ENCODE assay signal across 8 mouse cellular contexts in genomic region chr17:70747731-70748475, GRCm38 (mm10).
DNase-seq lines count a peak whose midpoint lies in the region; ATAC-seq and TF ChIP-seq lines count a peak whose summit lies in the region.

No protein-coding gene starts in this region.

- TF ChIP-seq CTCF in MEL (IDR thresholded peaks at IDR 0.05 in 2 of 3, conservative IDR thresholded peaks at IDR 0.05 in 1 of 3; ENCODE audit: control insufficient read depth in 1 of 3, insufficient read depth in 1 of 3, low read depth in 2 of 3, low read length in 3 of 3, poor library complexity in 1 of 3, severe bottlenecking in 1 of 3): no peak
- TF ChIP-seq CTCF in hindbrain, postnatal 0 days (IDR thresholded peaks at IDR 0.05; ENCODE audit: low read depth): no peak

- no peak overlapping the region for H3K27ac ChIP-seq in MEL (ENCODE audit: control insufficient read depth, low read depth, low read length)
- H3K27ac ChIP-seq in forebrain, embryonic 13.5 days: peak overlapping the region; percentile 32; the same call in 1 of the 2 replicates
- H3K27ac ChIP-seq in hindbrain, postnatal 0 days: peak overlapping the region; percentile 68
- peak overlapping the region; percentile 79 for H3K27ac ChIP-seq in lung, embryonic 16.5 days (ENCODE audit: low read length)

- whole genome bisulfite sequencing in forebrain, embryonic 13.5 days: under 1% methylated on average over 23 of the region's 23 CpGs
- 7% methylated on average over 23 of the region's 23 CpGs for WGBS in hindbrain, postnatal 0 days
- 2% methylated on average over 23 of the region's 23 CpGs for WGBS in lung, embryonic 16.5 days

- H3K9ac ChIP-seq in MEL (ENCODE audit: control insufficient read depth, low read depth, low read length, poor library complexity, severe bottlenecking): no peak overlapping the region
- H3K9ac ChIP-seq in forebrain, embryonic 13.5 days: peak overlapping the region; percentile 54
- H3K9ac ChIP-seq in hindbrain, postnatal 0 days (replicated peaks; ENCODE audit: low read length): 0 out of 2 replicates have a peak overlapping the region, but pooled peaks have one; percentile 9
- peak overlapping the region; percentile 67 for H3K9ac ChIP-seq in lung, embryonic 16.5 days (ENCODE audit: low read length)

- peaks cover 0 to 21% of the 10 kb centered on the region in 2 experiments; a peak in 2 of 4 replicates for H3K36me3 ChIP-seq in MEL (ENCODE audit: control insufficient read depth in 1 of 2, insufficient read depth in 2 of 2, low read length in 2 of 2)
- H3K36me3 ChIP-seq in forebrain, embryonic 13.5 days (ENCODE audit: poor library complexity, severe bottlenecking): no peaks in the 10 kb centered on the region
- H3K36me3 ChIP-seq in hindbrain, postnatal 0 days (ENCODE audit: insufficient read depth, low read length): no peaks in the 10 kb centered on the region
- H3K36me3 ChIP-seq in lung, embryonic 16.5 days (ENCODE audit: control insufficient read depth, insufficient read depth, low read length): no peaks in the 10 kb centered on the region

- peak; percentile 86 for DNase-seq in 3T3-L1 (ENCODE audit: low read depth, low spot score)
- DNase-seq in MEL (ENCODE audit: low read depth, low spot score): peak; percentile 45
- peak; percentile 48 for DNase-seq in hindbrain, postnatal 0 days (ENCODE audit: low spot score)
- peak; percentile 67 for DNase-seq in retina, postnatal 1 day
- DNase-seq in cerebellum, adult 9-10 months: no peak
- no peak for DNase-seq in natural killer cell, adult 2 months (ENCODE audit: low spot score in 2 of 2)

- H3K9me3 ChIP-seq in MEL (replicated peaks; ENCODE audit: insufficient read depth, low read length): no peaks in the 10 kb centered on the region
- no peaks in the 10 kb centered on the region for H3K9me3 ChIP-seq in forebrain, embryonic 13.5 days (replicated peaks)
- no peaks in the 10 kb centered on the region for H3K9me3 ChIP-seq in hindbrain, postnatal 0 days (ENCODE audit: low read length)
- H3K9me3 ChIP-seq in lung, embryonic 16.5 days (ENCODE audit: control insufficient read depth, low read length): no peaks in the 10 kb centered on the region

- peaks cover 3 to 27% of the 10 kb centered on the region in 2 experiments; a peak in 3 of 4 replicates for H3K4me1 ChIP-seq in MEL (ENCODE audit: control insufficient read depth in 1 of 2, insufficient read depth in 2 of 2, low read length in 2 of 2)
- peaks cover 33% of the 10 kb centered on the region for H3K4me1 ChIP-seq in forebrain, embryonic 13.5 days
- no peaks in the 10 kb centered on the region for H3K4me1 ChIP-seq in hindbrain, postnatal 0 days (ENCODE audit: insufficient read depth, low read length)
- H3K4me1 ChIP-seq in lung, embryonic 16.5 days (replicated peaks; ENCODE audit: control insufficient read depth, insufficient read depth, low read length): peaks cover 32% of the 10 kb centered on the region

- TF ChIP-seq RAD21 in MEL (IDR thresholded peaks at IDR 0.05; ENCODE audit: low read depth, low read length): no peak

- TF ChIP-seq POLR2A in MEL (IDR thresholded peaks at IDR 0.05; ENCODE audit: control insufficient read depth in 1 of 2, insufficient read depth in 1 of 2, low read depth in 1 of 2, low read length in 2 of 2, poor library complexity in 1 of 2): no peak

- no peaks in the 10 kb centered on the region for H3K79me2 ChIP-seq in MEL (ENCODE audit: control insufficient read depth, insufficient read depth, low read length, poor library complexity)

- TF ChIP-seq EP300 in MEL (IDR thresholded peaks at IDR 0.05; ENCODE audit: low read depth in 1 of 2, low read length in 2 of 2): no peak

- peak overlapping the region in 1 of 2 experiments; percentile 1; a peak in 2 of 4 replicates for H3K4me3 ChIP-seq in MEL (ENCODE audit: control insufficient read depth in 1 of 2, insufficient read depth in 1 of 2, low read depth in 2 of 2, low read length in 2 of 2)
- H3K4me3 ChIP-seq in forebrain, embryonic 13.5 days: peak overlapping the region; percentile 31
- H3K4me3 ChIP-seq in hindbrain, postnatal 0 days (ENCODE audit: low read length): peak overlapping the region; percentile 18
- peak overlapping the region; percentile 44 for H3K4me3 ChIP-seq in lung, embryonic 16.5 days (ENCODE audit: low read length)

- peak overlapping the region; percentile 64 for H3K4me2 ChIP-seq in forebrain, embryonic 13.5 days
- peak overlapping the region; percentile 56 for H3K4me2 ChIP-seq in hindbrain, postnatal 0 days (ENCODE audit: low read depth, low read length)
- peak overlapping the region; percentile 71 for H3K4me2 ChIP-seq in lung, embryonic 16.5 days (ENCODE audit: low read depth, low read length)

- no peaks in the 10 kb centered on the region for H3K27me3 ChIP-seq in MEL (ENCODE audit: control insufficient read depth in 1 of 2, insufficient read depth in 2 of 2, low read length in 2 of 2)
- H3K27me3 ChIP-seq in forebrain, embryonic 13.5 days: peaks cover 18% of the 10 kb centered on the region
- no peaks in the 10 kb centered on the region for H3K27me3 ChIP-seq in hindbrain, postnatal 0 days (ENCODE audit: insufficient read depth, low read length)
- H3K27me3 ChIP-seq in lung, embryonic 16.5 days (ENCODE audit: control insufficient read depth, insufficient read depth, low read depth, low read length): no peaks in the 10 kb centered on the region

- ATAC-seq in forebrain, embryonic 13.5 days: no peak; the same call in 1 of the 2 replicates
- ATAC-seq in hindbrain, postnatal 0 days: peak; percentile 49
- ATAC-seq in lung, embryonic 16.5 days (ENCODE audit: low read depth): no peak

TF ChIP-seq in MEL, 35 proteins besides CTCF, POLR2A, EP300 and RAD21:
- TF ChIP-seq MYC (IDR thresholded peaks at IDR 0.05; ENCODE audit: low read depth, low read length) (no peak), GATA1 (IDR thresholded peaks at IDR 0.05; ENCODE audit: low read depth, low read length) (no peak), RCOR1 (IDR thresholded peaks at IDR 0.05; ENCODE audit: low read depth, low read length) (peak; percentile 58; the same call in 1 of the 2 replicates), SIN3A (IDR thresholded peaks at IDR 0.05; ENCODE audit: low read length) (no peak), MAFK (IDR thresholded peaks at IDR 0.05; ENCODE audit: borderline replicate concordance, low read depth, low read length) (no peak), CHD1 (IDR thresholded peaks at IDR 0.05; ENCODE audit: low read depth, low read length) (no peak), ZNF384 (IDR thresholded peaks at IDR 0.05; ENCODE audit: low read depth, low read length) (no peak)

Comparison
In these comparisons a context has a peak if more than half of its experiments do, and no peak if none do; other contexts are left out.
1. DNase-seq: peak in 3T3-L1 (single experiment), MEL (single experiment), hindbrain, postnatal 0 days (single experiment) and retina, postnatal 1 day (single experiment); none in cerebellum, adult 9-10 months (single experiment) and natural killer cell, adult 2 months (0 of 2).
2. Peak in every context shown above with its lines, with median percentiles within 50 percentile points of each other: H3K4me2 ChIP-seq.